Comparison of ENCODE assay signal across 8 mouse cellular contexts in the genomic region with DNA sequence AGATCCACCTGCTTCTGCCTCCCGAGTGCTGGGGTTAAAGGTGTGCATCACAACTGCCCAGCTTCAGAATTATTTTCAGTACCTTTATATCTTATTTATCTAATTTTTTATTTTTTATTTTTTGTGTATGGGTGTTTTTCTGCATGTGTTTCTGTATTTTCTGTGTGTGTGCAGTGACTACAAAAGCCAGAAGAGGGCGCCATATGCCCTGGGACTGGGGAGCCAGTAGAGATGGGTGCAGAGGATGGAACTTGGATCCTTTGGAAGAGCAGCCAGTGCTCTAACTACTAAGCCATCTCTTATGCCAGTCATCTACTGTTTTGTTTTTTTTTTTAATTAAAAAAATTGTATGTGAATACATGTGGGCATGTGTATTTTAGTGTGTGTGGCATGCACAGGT. TPM values are rescaled to one million over a fixed set of nuclear protein-coding genes. Genes with fewer than 3 reads are reported as not detected.
DNase-seq lines count a peak whose midpoint lies in the region; ATAC-seq and TF ChIP-seq lines count a peak whose summit lies in the region.

No protein-coding gene starts in this region.

- no peak overlapping the region for H3K4me3 ChIP-seq in liver, adult 2 months (ENCODE audit: insufficient read depth, low read depth, low read length)
- H3K4me3 ChIP-seq in liver, embryonic 12.5 days, result no peak overlapping the region

- no peak for TF ChIP-seq POLR2A in liver, adult 2 months (IDR thresholded peaks at IDR 0.05; ENCODE audit: extremely low read depth, insufficient read depth, low read length)

- H3K4me1 ChIP-seq in liver, adult 2 months (ENCODE audit: control insufficient read depth, insufficient read depth, low read length), result no peaks in the 10 kb centered on the region
- peaks cover 23% of the 10 kb centered on the region for H3K4me1 ChIP-seq in liver, embryonic 12.5 days

- H3K79me2 ChIP-seq in liver, adult 2 months (ENCODE audit: control insufficient read depth, insufficient read depth, low read length), result no peaks in the 10 kb centered on the region

- no peaks in the 10 kb centered on the region for H3K36me3 ChIP-seq in liver, adult 2 months (ENCODE audit: control insufficient read depth, insufficient read depth, low read length)
- H3K36me3 ChIP-seq in liver, embryonic 12.5 days, result peaks cover 19% of the 10 kb centered on the region

- H3K27me3 ChIP-seq in liver, adult 2 months (ENCODE audit: control insufficient read depth, insufficient read depth, low read length), result no peaks in the 10 kb centered on the region
- no peaks in the 10 kb centered on the region for H3K27me3 ChIP-seq in liver, embryonic 12.5 days (replicated peaks)

- H3K9me3 ChIP-seq in liver, embryonic 12.5 days (replicated peaks), result no peaks in the 10 kb centered on the region

- no peak overlapping the region for H3K27ac ChIP-seq in liver, adult 2 months (replicated peaks; ENCODE audit: insufficient read depth, low read depth, low read length)
- H3K27ac ChIP-seq in liver, embryonic 12.5 days, result no peak overlapping the region

- H3K4me2 ChIP-seq in liver, embryonic 12.5 days, result no peak overlapping the region

- peak; percentile 53 for TF ChIP-seq CTCF in liver, adult 2 months (IDR thresholded peaks at IDR 0.05; ENCODE audit: low read depth, low read length)

- no peak for ATAC-seq in liver, embryonic 12.5 days

- no peak overlapping the region for H3K9ac ChIP-seq in liver, adult 2 months (ENCODE audit: low read depth, low read length)
- no peak overlapping the region for H3K9ac ChIP-seq in liver, embryonic 12.5 days

- DNase-seq in adrenal gland, postnatal 25 days, result peak; percentile 27
- DNase-seq in adrenal gland, adult 8-10 months, result no peak
- no peak for DNase-seq in liver, adult 2 months (ENCODE audit: extremely low read depth, low read depth, low spot score)
- peak; percentile 49 for DNase-seq in c-Kit-positive CD71-positive TER-119-negative erythroid progenitor cells, embryonic 14.5 days (ENCODE audit: low read depth)
- peak; percentile 29 for DNase-seq in retina, embryonic 14.5 days (ENCODE audit: low spot score)
- DNase-seq in frontal cortex, postnatal 14 days (ENCODE audit: low spot score in 2 of 2), result no peak
- DNase-seq in left cerebral cortex, adult 18-20 months (ENCODE audit: low spot score in 2 of 2), result no peak

- 79% methylated on average over 2 of the region's 2 CpGs for WGBS in liver, adult 2 months
- WGBS in liver, embryonic 12.5 days (ENCODE audit: insufficient replicate concordance), result 53% methylated on average over 2 of the region's 2 CpGs

RNA-seq across cellular contexts. Expression of a gene that starts 46.0 kb away (rescaled TPM):
- 47.3 and 54.2 TPM in 2 replicates for total RNA-seq in adrenal gland, postnatal 25 days (2021)
- total RNA-seq in adrenal gland, adult 8-10 months (2022), result 10 to 100 TPM; 54.5 to 66.9 (median 61.4) TPM
- total RNA-seq in liver, adult 2 months (2014; rRNA removed), result 2.4 and 4.6 TPM in 2 replicates
- 8.7 and 12.3 TPM in 2 replicates for polyA plus RNA-seq in liver, adult 2 months (2012; rRNA removed)
- 4.4 and 4.9 TPM in 2 replicates for polyA plus RNA-seq in liver, embryonic 12.5 days (2016; fragmentation: Nextera tagmentation; extraction: Ambion mirVana)
- 100 to 1,000 TPM; 261 to 289 TPM for total RNA-seq in left cerebral cortex, adult 18-20 months (2021)

RNA-seq across cellular contexts. Expression of a gene that starts 57.5 kb away (rescaled TPM):
- total RNA-seq in adrenal gland, postnatal 25 days (2021), result 165 and 186 TPM in 2 replicates
- 100 to 1,000 TPM; 184 to 206 (median 197) TPM for total RNA-seq in adrenal gland, adult 8-10 months (2022)
- 82.1 and 98.7 TPM in 2 replicates for total RNA-seq in liver, adult 2 months (2014; rRNA removed)
- polyA plus RNA-seq in liver, adult 2 months (2012; rRNA removed), result 165 and 169 TPM in 2 replicates
- 118 and 126 TPM in 2 replicates for polyA plus RNA-seq in liver, embryonic 12.5 days (2016; fragmentation: Nextera tagmentation; extraction: Ambion mirVana)
- total RNA-seq in left cerebral cortex, adult 18-20 months (2021), result 100 to 1,000 TPM; 157 to 165 TPM

Comparison
In these comparisons a context has a peak if more than half of its experiments do, and no peak if none do; other contexts are left out.
1. DNase-seq: peak in adrenal gland, postnatal 25 days (single experiment), c-Kit-positive CD71-positive TER-119-negative erythroid progenitor cells, embryonic 14.5 days (single experiment) and retina, embryonic 14.5 days (single experiment); none in adrenal gland, adult 8-10 months (single experiment), liver, adult 2 months (single experiment), frontal cortex, postnatal 14 days (0 of 2) and left cerebral cortex, adult 18-20 months (0 of 2).